ENCODE assay signal across 27 mouse cellular contexts in the genomic region with DNA sequence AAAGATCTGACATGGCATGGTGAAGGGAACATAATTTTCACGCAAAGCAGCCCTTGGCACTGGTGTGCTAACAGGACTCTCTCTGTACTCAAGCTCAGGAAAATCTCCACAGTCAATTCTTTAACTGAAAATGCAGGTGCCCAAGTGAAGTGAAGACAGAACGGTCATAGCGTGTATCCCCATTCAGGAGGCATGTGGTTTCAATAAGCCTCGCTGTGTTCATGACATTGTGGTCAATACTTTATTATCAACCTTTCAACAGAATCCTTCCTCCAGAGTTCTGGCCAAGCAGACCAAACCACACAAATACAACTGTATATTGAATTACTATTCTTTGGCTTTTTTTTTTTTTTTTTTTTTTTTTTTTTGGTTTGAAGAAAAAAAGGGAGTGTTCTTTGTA.
"Had no signal": no experiment of that assay in that cellular context is flagged by ENCODE, and none has a peak within 500 bp of the region (broad histone marks: within the 10 kb centered on the region; RNA-seq: fewer than 3 reads in every experiment).

No protein-coding gene starts in this region.

- H3K9me3 ChIP-seq: heart, embryonic 13.5 days; heart, embryonic 15.5 days; hindbrain, embryonic 10.5 days; hindbrain, embryonic 12.5 days; intestine, embryonic 15.5 days; limb, embryonic 10.5 days; limb, embryonic 12.5 days had no signal

- H3K36me3 ChIP-seq: heart, embryonic 13.5 days; heart, embryonic 15.5 days; hindbrain, embryonic 10.5 days; hindbrain, embryonic 12.5 days; intestine, embryonic 15.5 days; limb, embryonic 10.5 days; limb, embryonic 12.5 days had no signal

- H3K27ac ChIP-seq: heart, adult 2 months; heart, embryonic 13.5 days; heart, embryonic 15.5 days; hindbrain, embryonic 10.5 days; hindbrain, embryonic 12.5 days; hindbrain, embryonic 14.5 days; intestine, embryonic 15.5 days; layer of hippocampus, adult 2 months; left cerebral cortex, adult 2 months; limb, embryonic 10.5 days; limb, embryonic 12.5 days had no signal

- ATAC-seq: hindbrain, embryonic 16.5 days; inflammation-experienced regulatory T-cells, adult 6 months; intestine, embryonic 15.5 days; intestine, postnatal 0 days had no signal

- H3K27me3 ChIP-seq: heart, embryonic 15.5 days; hindbrain, embryonic 12.5 days; intestine, embryonic 15.5 days had no signal

- H3K9ac ChIP-seq: heart, embryonic 13.5 days; heart, embryonic 15.5 days; hindbrain, embryonic 12.5 days; hindbrain, embryonic 14.5 days; intestine, embryonic 15.5 days; limb, embryonic 12.5 days had no signal

- H3K4me2 ChIP-seq: heart, embryonic 11.5 days; heart, embryonic 13.5 days; heart, embryonic 15.5 days; hindbrain, embryonic 12.5 days; hindbrain, embryonic 14.5 days; intestine, embryonic 15.5 days; limb, embryonic 12.5 days; liver, embryonic 11.5 days had no signal

- DNase-seq: gastrocnemius, postnatal 14 days; gastrocnemius, postnatal 36 days; heart, adult 11 months; heart, adult 2 months; heart, postnatal 14 days; heart, postnatal 36 days; kidney, adult 18-20 months; kidney, adult 8-10 months; kidney, postnatal 10 days; kidney, postnatal 25 days; kidney, postnatal 4 days; liver had no signal

- H3K4me3 ChIP-seq: heart, adult 2 months; heart, embryonic 13.5 days; heart, embryonic 15.5 days; hindbrain, embryonic 10.5 days; hindbrain, embryonic 12.5 days; intestine, embryonic 15.5 days; layer of hippocampus, adult 2 months; left cerebral cortex, adult 2 months; limb, embryonic 10.5 days; limb, embryonic 12.5 days had no signal
